Mouse (Mus musculus): ENCODE measurements around the gene Cd19. TPM values are rescaled to one million over a fixed set of nuclear protein-coding genes. Genes with fewer than 3 reads are reported as not detected.
A peak's percentile ranks its signal among the peaks of the same experiment; 100 is the strongest.

The Cd19 gene
- total and polyA plus RNA-seq, 3 experiments: 132 to 234 (median 141) TPM

GRCm38 (mm10) chr7:126417045-126417444 lies 2.4 kb upstream of the Cd19 start:
- H3K4me1 ChIP-seq (ENCODE audit: control insufficient read depth in 1 of 2, insufficient read depth in 2 of 2): peaks cover 38 to 56% of the 10 kb centered on the region in 2 experiments
- H3K27ac ChIP-seq (ENCODE audit: insufficient read depth, low read depth): peak overlapping the region; percentile 100
- dilution Hi-C loops (cut with MboI; ENCODE audit: extremely low pct_ligation_motif_present, extremely low pct_unique_long_range_greater_than_20kb, low sequenced_read_pairs): no loop called here
- H3K79me2 ChIP-seq (replicated peaks; ENCODE audit: control insufficient read depth, extremely low read depth, insufficient read depth, poor library complexity, severe bottlenecking): peaks cover 23% of the 10 kb centered on the region
- H3K4me3 ChIP-seq (replicated peaks in 1 of 3; ENCODE audit: low read depth in 2 of 3, low read length in 2 of 3, poor library complexity in 1 of 3): peak overlapping the region in 1 of 3 experiments; percentile 6
- peak overlapping the region; percentile 23; the same call in 1 of the 2 replicates for H3K9ac ChIP-seq (ENCODE audit: insufficient read depth, low read depth)
- H3K36me3 ChIP-seq (replicated peaks in 1 of 2; ENCODE audit: control insufficient read depth in 1 of 2, insufficient read depth in 1 of 2, low read length in 1 of 2): peaks cover 10 to 19% of the 10 kb centered on the region in 2 experiments
- TF ChIP-seq MAZ (IDR thresholded peaks at IDR 0.05; ENCODE audit: low read depth, low read length) (no peak), EP300 (IDR thresholded peaks at IDR 0.05; ENCODE audit: low read length) (0 out of 2 replicates have a peak, but pooled peaks have one; percentile 5), CTCF (conservative IDR thresholded peaks at IDR 0.05 in 1 of 2, IDR thresholded peaks at IDR 0.05 in 1 of 2; ENCODE audit: low read depth in 2 of 2, low read length in 2 of 2) (no peak), SMC3 (IDR thresholded peaks at IDR 0.05; ENCODE audit: low read depth, low read length) (peak; percentile 2; the same call in 1 of the 2 replicates), TCF12 (IDR thresholded peaks at IDR 0.05; ENCODE audit: low read depth, low read length) (no peak), ELF1 (IDR thresholded peaks at IDR 0.05; ENCODE audit: low read depth, low read length) (peak; percentile 6; the same call in 1 of the 2 replicates), USF1 (IDR thresholded peaks at IDR 0.05; ENCODE audit: low read depth, low read length) (no peak), ZC3H11A (IDR thresholded peaks at IDR 0.05; ENCODE audit: low read depth, low read length) (no peak), NRF1 (IDR thresholded peaks at IDR 0.05; ENCODE audit: low read depth, low read length) (no peak), IRF4 (IDR thresholded peaks at IDR 0.05; ENCODE audit: low read depth, low read length) (peak; percentile 37), RAD21 (IDR thresholded peaks at IDR 0.05; ENCODE audit: low read depth, low read length) (no peak), ETS1 (conservative IDR thresholded peaks at IDR 0.05; ENCODE audit: low read depth, low read length) (no peak), UBTF (IDR thresholded peaks at IDR 0.05; ENCODE audit: low read depth, low read length) (no peak; the same call in 1 of the 2 replicates), HCFC1 (IDR thresholded peaks at IDR 0.05; ENCODE audit: low read depth, low read length) (no peak), BHLHE40 (IDR thresholded peaks at IDR 0.05; ENCODE audit: low read depth, low read length) (peak; percentile 4; the same call in 1 of the 2 replicates), JUND (conservative IDR thresholded peaks at IDR 0.05; ENCODE audit: low read depth, low read length) (no peak), MAFK (IDR thresholded peaks at IDR 0.05; ENCODE audit: insufficient replicate concordance, low read length) (no peak), E2F4 (IDR thresholded peaks at IDR 0.05; ENCODE audit: insufficient replicate concordance, low read depth, low read length) (no peak), POLR2A (IDR thresholded peaks at IDR 0.05; ENCODE audit: low read depth, low read length) (no peak), MEF2A (IDR thresholded peaks at IDR 0.05; ENCODE audit: borderline replicate concordance, low read depth, low read length) (peak; percentile 11; the same call in 1 of the 2 replicates)
- peaks cover 9% of the 10 kb centered on the region for H3K9me3 ChIP-seq (replicated peaks; ENCODE audit: low read length)
- DNase-seq (ENCODE audit: extremely low read depth): peak; percentile 65
- H3K27me3 ChIP-seq (replicated peaks): no peaks in the 10 kb centered on the region
- in situ Hi-C loops (cut with MboI; ENCODE audit: low pct_ligation_motif_present, low pct_unique_long_range_greater_than_20kb, low sequenced_read_pairs): no loop called here
- H3K4me2 ChIP-seq (ENCODE audit: insufficient read depth, low read depth, poor library complexity, severe bottlenecking): peak overlapping the region; percentile 35

GRCm38 (mm10) chr7:126416615-126417014 lies 1.9 kb upstream of the Cd19 start:
- Histone ChIP-seq H3K4me1 (ENCODE audit: control insufficient read depth in 1 of 2, insufficient read depth in 2 of 2) (peaks cover 36 to 61% of the 10 kb centered on the region in 2 experiments), H3K4me2 (ENCODE audit: insufficient read depth, low read depth, poor library complexity, severe bottlenecking) (peak overlapping the region; percentile 67), H3K36me3 (replicated peaks in 1 of 2; ENCODE audit: control insufficient read depth in 1 of 2, insufficient read depth in 1 of 2, low read length in 1 of 2) (peaks cover 14 to 20% of the 10 kb centered on the region in 2 experiments), H3K9ac (ENCODE audit: insufficient read depth, low read depth) (peak overlapping the region; percentile 29; the same call in 1 of the 2 replicates), H3K4me3 (replicated peaks in 1 of 3; ENCODE audit: low read depth in 2 of 3, low read length in 2 of 3, poor library complexity in 1 of 3) (peak overlapping the region in 2 of 3 experiments; percentile 6 to 49), H3K27ac (ENCODE audit: insufficient read depth, low read depth) (peak overlapping the region; percentile 100), H3K27me3 (replicated peaks) (no peaks in the 10 kb centered on the region), H3K9me3 (replicated peaks; ENCODE audit: low read length) (peaks cover 5% of the 10 kb centered on the region), H3K79me2 (replicated peaks; ENCODE audit: control insufficient read depth, extremely low read depth, insufficient read depth, poor library complexity, severe bottlenecking) (peaks cover 27% of the 10 kb centered on the region)
- DNase-seq (ENCODE audit: extremely low read depth): peak; percentile 93
- dilution Hi-C loops (cut with MboI; ENCODE audit: extremely low pct_ligation_motif_present, extremely low pct_unique_long_range_greater_than_20kb, low sequenced_read_pairs): no loop called here
- in situ Hi-C loops (cut with MboI; ENCODE audit: low pct_ligation_motif_present, low pct_unique_long_range_greater_than_20kb, low sequenced_read_pairs): no loop called here
- peak; percentile 67 for TF ChIP-seq TBP (conservative IDR thresholded peaks at IDR 0.05; ENCODE audit: low read depth, low read length)
- TF ChIP-seq JUN (IDR thresholded peaks at IDR 0.05; ENCODE audit: insufficient read depth, low read depth, low read length): 0 out of 2 replicates have a peak, but pooled peaks have one; percentile 0
- TF ChIP-seq NRF1 (IDR thresholded peaks at IDR 0.05; ENCODE audit: low read depth, low read length): peak; percentile 54
- TF ChIP-seq ZKSCAN1 (IDR thresholded peaks at IDR 0.05; ENCODE audit: borderline replicate concordance, low read depth, low read length): no peak
- TF ChIP-seq MAFK (IDR thresholded peaks at IDR 0.05; ENCODE audit: insufficient replicate concordance, low read length): 0 out of 2 replicates have a peak, but pooled peaks have one; percentile 7
- no peak for TF ChIP-seq UBTF (IDR thresholded peaks at IDR 0.05; ENCODE audit: low read depth, low read length)
- no peak for TF ChIP-seq ZC3H11A (IDR thresholded peaks at IDR 0.05; ENCODE audit: low read depth, low read length)
- TF ChIP-seq ETS1 (conservative IDR thresholded peaks at IDR 0.05; ENCODE audit: low read depth, low read length): peak; percentile 91
- TF ChIP-seq RAD21 (IDR thresholded peaks at IDR 0.05; ENCODE audit: low read depth, low read length): no peak
- peak; percentile 44; the same call in 1 of the 2 replicates for TF ChIP-seq NELFE (IDR thresholded peaks at IDR 0.05; ENCODE audit: low read depth, low read length)
- TF ChIP-seq ZMIZ1 (IDR thresholded peaks at IDR 0.05; ENCODE audit: low read depth, low read length): peak; percentile 47; the same call in 1 of the 2 replicates
- TF ChIP-seq KAT2A (IDR thresholded peaks at IDR 0.05; ENCODE audit: insufficient replicate concordance, low read length): 0 out of 2 replicates have a peak, but pooled peaks have one; percentile 53
- TF ChIP-seq CHD1 (IDR thresholded peaks at IDR 0.05; ENCODE audit: low read depth, low read length): no peak
- peak; percentile 94 for TF ChIP-seq TCF12 (IDR thresholded peaks at IDR 0.05; ENCODE audit: low read depth, low read length)
- TF ChIP-seq GABPA (IDR thresholded peaks at IDR 0.05; ENCODE audit: insufficient replicate concordance, low read depth, low read length): no peak
- no peak for TF ChIP-seq POLR2AphosphoS2 (IDR thresholded peaks at IDR 0.05; ENCODE audit: low read depth, low read length)
- no peak for TF ChIP-seq USF1 (IDR thresholded peaks at IDR 0.05; ENCODE audit: low read depth, low read length)
- no peak for TF ChIP-seq MXI1 (IDR thresholded peaks at IDR 0.05; ENCODE audit: low read depth, low read length)
